Mouse (Mus musculus) embryo, embryonic 11 days (tissue): ENCODE measurements around the gene Tmem136.
A peak's percentile ranks its signal among the peaks of the same experiment; 100 is the strongest.

ENCODE experiments used
- DNase-seq: peaks from one replicate; pipeline ENCODE4 v3.0.0-alpha.2; 2015

The Tmem136 gene

DNA sequence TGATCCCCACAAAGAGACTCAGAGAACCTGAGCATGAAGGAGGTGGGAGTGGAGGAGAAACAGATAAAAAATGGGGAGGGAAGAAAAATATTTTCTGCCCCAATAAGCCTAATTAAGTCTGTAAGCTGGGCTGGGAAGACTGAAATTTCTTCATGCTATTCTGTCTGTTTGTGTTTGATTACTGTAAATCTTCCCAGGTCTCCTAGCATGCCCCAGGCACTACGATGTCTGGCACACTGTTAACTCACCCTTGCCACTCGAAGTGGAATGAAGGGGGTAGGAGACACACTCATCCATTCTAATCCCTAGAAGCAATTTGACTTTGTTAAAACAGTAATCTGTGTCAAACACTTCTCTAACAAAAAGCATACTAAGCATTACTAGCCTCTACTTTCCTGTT lies 44.6 kb downstream of the Tmem136 start:
- DNase-seq = no peak

DNA sequence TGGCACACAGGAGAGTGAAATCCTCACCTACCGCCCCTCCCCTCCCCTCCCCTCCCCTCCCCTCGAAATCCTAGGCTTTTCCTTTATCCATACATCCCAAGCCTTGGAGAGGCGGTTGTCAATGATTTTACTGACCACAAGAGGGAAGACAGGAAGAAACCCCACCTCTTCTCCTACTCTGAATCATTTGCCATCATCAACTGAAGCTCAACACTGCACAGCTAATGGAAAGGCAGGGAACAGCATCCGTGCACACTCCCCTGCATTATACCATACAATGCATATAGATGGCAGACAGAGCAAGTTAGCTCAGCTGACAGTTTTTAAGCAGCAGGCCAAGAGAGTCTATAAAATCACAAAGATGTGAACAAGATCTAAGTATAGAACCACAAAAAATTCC lies 45.2 kb downstream of the Tmem136 start:
- peak; percentile 17 for DNase-seq

DNA sequence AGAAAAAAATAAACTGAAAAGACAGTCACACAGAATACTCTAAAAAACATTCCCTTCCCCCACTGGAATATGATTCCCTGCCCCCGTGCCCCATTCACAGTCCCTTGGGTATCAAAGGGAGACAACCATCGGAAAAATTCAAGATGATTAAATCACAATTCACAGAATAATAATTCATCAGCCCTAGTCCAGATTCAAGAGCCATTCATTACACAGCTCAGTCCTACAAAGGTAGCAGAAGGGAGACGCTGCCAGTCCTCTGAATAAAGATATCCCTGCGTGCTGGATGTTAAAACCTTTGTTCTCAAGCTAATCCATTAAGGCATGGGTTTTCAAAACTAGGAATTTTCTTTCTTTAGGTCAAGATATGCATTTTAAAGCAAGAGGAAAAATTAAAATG lies 45.8 kb downstream of the Tmem136 start:
- no peak for DNase-seq

DNA sequence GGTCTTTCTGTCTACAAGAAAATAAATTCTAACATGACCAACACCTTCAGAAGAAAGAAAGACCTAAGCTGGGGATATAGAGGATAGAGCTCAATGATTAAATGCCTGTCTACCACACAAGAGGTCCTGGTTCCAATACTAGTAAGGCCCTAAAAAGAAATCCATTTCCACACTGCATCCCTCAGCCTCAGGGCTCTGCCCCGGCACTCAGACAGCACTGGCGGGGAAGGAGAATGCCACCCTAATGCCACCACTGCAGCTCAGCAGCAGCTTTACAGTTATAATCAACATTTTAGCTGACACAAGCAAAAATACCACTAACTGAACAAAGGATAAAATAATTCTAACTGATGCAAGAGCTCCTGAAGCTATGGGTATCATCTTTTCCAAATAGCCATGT lies 46.2 kb downstream of the Tmem136 start:
- no peak for DNase-seq

DNA sequence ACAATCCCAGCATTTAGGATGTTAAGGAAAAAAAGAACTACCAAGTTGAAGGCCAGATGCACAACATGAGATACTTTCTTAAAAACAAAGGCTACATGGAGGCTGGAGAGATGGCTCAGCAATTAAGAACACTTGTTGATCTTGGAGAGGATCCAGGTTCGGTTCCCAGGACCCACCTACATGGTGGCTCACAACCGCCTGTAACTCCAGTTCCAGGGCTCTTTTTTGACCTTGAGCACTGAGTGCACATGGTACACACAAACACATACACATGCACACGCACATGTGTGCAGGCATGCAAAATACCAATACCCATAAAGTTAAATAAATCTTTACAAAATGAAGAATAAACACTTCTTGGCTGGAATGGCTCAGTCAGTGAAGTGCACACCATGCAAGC lies 48.5 kb downstream of the Tmem136 start:
- DNase-seq = no peak

DNA sequence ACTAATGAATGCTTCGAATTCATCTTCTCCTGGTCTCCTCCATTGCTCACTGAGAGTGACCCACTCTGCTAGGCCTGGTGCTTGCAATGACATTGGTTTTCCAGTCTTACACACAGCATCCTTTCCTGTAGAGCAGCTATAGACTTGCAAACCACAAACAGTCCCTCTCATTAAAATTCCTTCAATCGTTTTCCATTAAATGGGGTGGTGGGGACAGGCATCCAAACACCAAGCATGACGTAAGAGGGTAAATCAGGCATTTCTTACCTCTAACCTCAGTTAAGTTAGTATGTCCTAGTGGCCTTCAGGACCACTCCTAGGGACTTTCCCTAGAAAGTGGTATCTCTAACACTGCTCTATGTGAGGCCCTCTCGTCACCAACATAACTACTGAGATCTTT lies 51.1 kb downstream of the Tmem136 start:
- DNase-seq = no peak

DNA sequence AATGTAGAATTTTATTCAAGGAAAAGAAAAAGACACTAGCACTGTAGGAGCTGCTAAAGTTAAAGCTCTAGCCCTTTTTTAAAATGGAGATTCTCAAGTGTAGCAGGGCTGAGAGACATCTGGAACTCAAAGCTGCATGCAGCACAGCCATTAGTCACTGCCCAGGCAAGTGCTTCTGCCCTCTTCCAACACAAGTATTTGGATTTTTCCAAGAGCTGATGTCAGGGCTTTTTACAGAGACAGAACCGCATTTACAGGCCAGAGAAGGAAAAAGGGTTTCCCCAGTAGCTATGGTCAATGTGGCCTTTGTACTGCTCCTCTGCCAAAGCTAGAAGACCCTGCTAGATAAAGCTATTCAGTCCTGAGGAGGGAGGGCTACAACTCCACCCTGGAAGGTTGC lies 54.8 kb downstream of the Tmem136 start:
- no peak for DNase-seq
